Mouse (Mus musculus) lung, postnatal 10 days (tissue): ENCODE data around the gene Hsd17b13.
A peak's percentile ranks its signal among the peaks of the same experiment; 100 is the strongest.
"Not testable (repeated sequence)": the region's sequence is repeated elsewhere in the genome, so short reads cannot be mapped to it uniquely, and the experiment has no call there.

Experiments used
- DNase-seq: peaks from one replicate; pipeline ENCODE4 v3.0.0; 2021

Hsd17b13 gene

GRCm38 (mm10) chr5:103977297-103977696 is at the start of gene Hsd17b13:
TSS of gene Hsd17b13 (minus strand) at chr5:103977410.
- no peak for DNase-seq

DNA sequence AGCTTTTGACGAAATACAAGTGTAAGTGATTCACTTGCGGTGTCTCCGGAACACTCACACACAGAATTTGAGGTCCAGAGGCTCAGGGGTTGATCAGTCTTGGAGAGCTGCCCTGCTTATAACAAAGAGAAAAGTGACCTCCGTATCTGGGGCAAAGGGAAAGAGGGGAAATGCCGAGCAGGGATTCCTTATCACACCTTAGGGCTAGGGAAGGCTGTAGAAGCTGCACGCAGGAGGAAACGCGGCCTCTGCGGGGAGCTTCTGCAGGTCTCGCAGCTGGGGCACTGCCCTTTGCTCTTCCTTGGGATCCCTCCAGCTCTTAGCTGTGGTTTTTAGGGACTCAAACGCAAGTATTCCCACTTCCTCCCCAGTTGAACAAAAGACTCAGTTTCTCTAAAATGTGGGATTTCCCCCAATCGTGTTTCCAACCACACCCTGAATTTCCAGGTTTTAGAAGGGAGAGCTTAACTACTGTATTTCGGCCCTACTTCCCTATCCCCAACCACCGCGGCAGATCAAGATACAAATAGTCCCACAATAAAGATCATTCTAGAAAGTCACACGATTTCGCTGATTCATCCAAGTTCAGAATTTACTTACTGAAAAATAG is 48.1 kb upstream of the Hsd17b13 start:
- no peak for DNase-seq

- no peak for DNase-seq
Observed at GRCm38 (mm10) chr5:104024762-104025161, 47.6 kb upstream of the Hsd17b13 start.

GRCm38 (mm10) chr5:104024193-104024592 is 47.0 kb upstream of the Hsd17b13 start:
- DNase-seq: not testable (repeated sequence)

GRCm38 (mm10) chr5:104023289-104024020 is 46.2 kb upstream of the Hsd17b13 start:
- no peak for DNase-seq

- no peak for DNase-seq
Observed at GRCm38 (mm10) chr5:104022558-104022957, 45.3 kb upstream of the Hsd17b13 start.

GRCm38 (mm10) chr5:104021597-104022378 is 44.6 kb upstream of the Hsd17b13 start, which contains the start of gene Hsd17b11:
TSS of gene Hsd17b11 (minus strand) at chr5:104021919.
- peak; percentile 94 for DNase-seq

GRCm38 (mm10) chr5:104011419-104011818 is 34.2 kb upstream of the Hsd17b13 start:
- DNase-seq: no peak

- peak; percentile 42 for DNase-seq
Observed at GRCm38 (mm10) chr5:104010261-104010660, 33.1 kb upstream of the Hsd17b13 start.

DNA sequence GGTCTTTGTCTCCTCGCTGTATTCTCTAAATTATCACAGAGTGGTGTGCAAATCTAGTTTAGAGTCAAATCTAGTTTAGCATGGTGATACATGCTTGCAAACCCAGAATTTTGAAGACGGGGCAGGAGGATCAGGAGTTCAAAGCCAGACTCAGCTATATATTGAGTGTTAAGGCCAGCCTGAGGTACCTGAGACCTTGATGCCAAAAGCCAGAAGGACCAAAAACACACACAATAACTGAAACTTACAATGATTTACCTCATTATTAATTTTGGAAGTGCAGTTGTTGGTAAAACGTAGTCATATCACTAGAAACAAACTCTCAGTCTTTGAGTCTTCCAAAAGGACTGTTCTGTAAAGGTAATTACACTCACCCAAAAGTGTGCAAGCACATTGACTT is 32.2 kb upstream of the Hsd17b13 start:
- DNase-seq: no peak

GRCm38 (mm10) chr5:104007801-104008200 is 30.6 kb upstream of the Hsd17b13 start:
- no peak for DNase-seq

DNA sequence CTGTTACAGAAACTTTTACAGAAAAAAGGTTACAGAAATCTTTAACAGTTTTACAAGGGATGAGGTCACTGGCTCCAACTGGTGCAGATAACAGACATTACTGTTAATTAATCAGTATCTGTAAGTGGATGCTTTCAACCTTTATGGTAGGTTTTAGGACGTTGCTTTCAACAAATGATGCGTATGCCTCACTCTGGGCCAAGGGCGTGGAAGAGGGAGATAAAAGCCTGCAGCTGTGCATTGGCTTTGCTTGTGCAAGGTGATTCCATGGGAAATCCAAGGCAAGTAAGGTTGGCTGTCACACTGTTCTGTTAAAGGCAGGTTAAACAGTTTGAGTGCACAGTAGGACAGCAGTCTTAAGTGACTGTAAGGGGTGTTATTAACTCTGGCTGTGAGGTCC is 29.6 kb upstream of the Hsd17b13 start:
- no peak for DNase-seq

GRCm38 (mm10) chr5:104003955-104004354 is 26.7 kb upstream of the Hsd17b13 start:
- peak; percentile 28 for DNase-seq

- peak; percentile 24 for DNase-seq
Observed at GRCm38 (mm10) chr5:104003256-104003931, 26.2 kb upstream of the Hsd17b13 start.

GRCm38 (mm10) chr5:104002549-104003255 is 25.5 kb upstream of the Hsd17b13 start:
- DNase-seq: no peak

- peak; percentile 85 for DNase-seq
Observed at GRCm38 (mm10) chr5:103999738-104000137, 22.5 kb upstream of the Hsd17b13 start.

DNA sequence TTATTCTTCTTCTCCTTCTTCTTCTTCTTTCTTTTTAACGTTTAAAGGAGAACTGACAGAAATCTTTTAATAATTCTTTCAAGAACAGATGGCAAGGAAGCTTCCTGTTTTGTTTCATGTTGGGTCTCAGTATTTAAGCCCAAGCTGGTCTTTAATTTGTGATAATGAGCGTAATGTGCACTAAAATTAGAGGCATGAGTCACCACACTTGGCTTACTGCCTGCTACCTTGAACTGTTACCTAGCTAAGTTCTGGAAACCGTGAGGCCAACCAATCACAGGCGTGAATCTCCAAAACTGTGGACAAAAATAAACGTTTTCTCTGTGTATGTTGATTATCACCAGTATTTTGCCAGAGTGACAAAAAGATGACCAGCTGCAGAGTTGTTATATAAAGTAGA is 21.5 kb upstream of the Hsd17b13 start:
- DNase-seq: no peak

GRCm38 (mm10) chr5:103995181-103995580 is 18.0 kb upstream of the Hsd17b13 start:
- DNase-seq: peak; percentile 31

DNA sequence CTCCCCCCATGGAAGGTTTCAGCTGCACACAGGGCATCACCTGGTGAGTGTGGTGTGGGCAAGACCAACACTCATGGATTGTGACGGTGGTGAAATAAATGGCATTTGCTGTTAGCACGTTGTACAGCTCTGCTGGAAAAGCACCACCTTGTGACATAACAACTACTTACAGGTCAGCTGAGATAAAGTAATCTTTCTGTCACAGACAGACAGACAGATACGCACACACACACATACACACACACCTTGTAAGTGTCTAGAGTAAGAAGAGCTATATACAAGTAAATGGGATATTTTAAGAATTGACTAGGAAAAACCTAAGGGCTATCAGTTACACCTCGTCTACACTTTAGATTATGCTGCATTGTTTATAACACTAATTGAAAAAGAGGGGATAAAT is 17.5 kb upstream of the Hsd17b13 start:
- DNase-seq: no peak

- no peak for DNase-seq
Observed at GRCm38 (mm10) chr5:103993601-103994000, 16.4 kb upstream of the Hsd17b13 start.

GRCm38 (mm10) chr5:103992831-103993230 is 15.6 kb upstream of the Hsd17b13 start:
- DNase-seq: no peak
